25 mouse cellular contexts compared by ENCODE assay signal in genomic region chr10:58427930-58428329, GRCm38 (mm10).
"Had no signal": no experiment of that assay in that cellular context is flagged by ENCODE, and none has a peak within 500 bp of the region (broad histone marks: within the 10 kb centered on the region; RNA-seq: fewer than 3 reads in every experiment).

No protein-coding gene starts in this region.

- H3K9me3 ChIP-seq: heart, embryonic 13.5 days; heart, embryonic 15.5 days; hindbrain, embryonic 13.5 days; intestine, embryonic 15.5 days; limb, embryonic 13.5 days; limb, embryonic 15.5 days; liver, embryonic 12.5 days had no signal

- ATAC-seq: hindbrain, embryonic 16.5 days; inflammation-experienced regulatory T-cells, adult 6 months; intestine, embryonic 15.5 days; intestine, postnatal 0 days; liver, embryonic 12.5 days had no signal

- H3K4me3 ChIP-seq: heart, embryonic 13.5 days; heart, embryonic 15.5 days; hindbrain, embryonic 13.5 days; intestine, embryonic 15.5 days; limb, embryonic 13.5 days; limb, embryonic 15.5 days; liver, embryonic 12.5 days had no signal

- H3K4me1 ChIP-seq: heart, embryonic 13.5 days; heart, embryonic 15.5 days; hindbrain, embryonic 13.5 days; intestine, embryonic 15.5 days; limb, embryonic 13.5 days; limb, embryonic 15.5 days had no signal

- H3K4me2 ChIP-seq: heart, embryonic 11.5 days; heart, embryonic 13.5 days; heart, embryonic 15.5 days; hindbrain, embryonic 13.5 days; intestine, embryonic 15.5 days; limb, embryonic 13.5 days; limb, embryonic 15.5 days; liver, embryonic 12.5 days had no signal

- H3K9ac ChIP-seq: heart, embryonic 13.5 days; heart, embryonic 15.5 days; hindbrain, embryonic 13.5 days; intestine, embryonic 15.5 days; limb, embryonic 13.5 days; limb, embryonic 15.5 days; liver, embryonic 12.5 days; liver, embryonic 14.5 days had no signal

- H3K27ac ChIP-seq: heart, embryonic 13.5 days; heart, embryonic 15.5 days; hindbrain, embryonic 13.5 days; intestine, embryonic 15.5 days; kidney, postnatal 0 days; limb, embryonic 13.5 days; limb, embryonic 15.5 days; liver, embryonic 12.5 days; liver, embryonic 14.5 days had no signal

- DNase-seq: gastrocnemius, postnatal 14 days; gastrocnemius, postnatal 36 days; heart, adult 18-20 months; heart, postnatal 14 days; heart, postnatal 36 days; kidney, adult 18-20 months; kidney, adult 8-10 months; kidney, postnatal 14 days; kidney, postnatal 36 days; layer of hippocampus, adult 9-11 months; layer of hippocampus, postnatal 36 days; left cerebral cortex, postnatal 4 days had no signal

- H3K27me3 ChIP-seq: heart, embryonic 13.5 days; heart, embryonic 15.5 days; hindbrain, embryonic 13.5 days; intestine, embryonic 15.5 days; limb, embryonic 13.5 days; limb, embryonic 15.5 days; liver, embryonic 12.5 days had no signal
